In the genomic region with DNA sequence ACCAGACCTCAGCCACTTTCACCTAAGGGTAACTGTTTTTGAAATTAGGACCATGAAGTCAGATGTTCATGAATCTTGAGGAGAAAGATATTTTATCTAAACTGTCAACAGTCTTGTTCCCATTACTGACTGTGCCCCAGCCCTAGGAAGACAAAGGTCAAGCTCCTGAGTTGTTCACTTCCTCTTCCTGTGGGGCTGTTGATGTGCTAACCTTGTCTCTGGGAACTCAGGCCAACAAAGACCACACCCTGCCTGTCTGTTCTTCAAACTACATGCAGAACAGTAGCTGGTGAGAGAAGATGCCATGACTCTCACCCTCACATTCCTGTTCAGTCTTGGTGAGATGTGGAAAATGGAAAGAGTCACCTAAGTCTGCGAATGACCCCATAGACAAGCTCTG, we compare ENCODE assay signal across 1 mouse cellular context.
TF ChIP-seq lines count a peak whose summit lies in the region.

No protein-coding gene starts in this region.

TF ChIP-seq in MEL, 35 proteins besides CTCF, POLR2A, EP300 and RAD21:
- TF ChIP-seq NRF1 (IDR thresholded peaks at IDR 0.05; ENCODE audit: insufficient read depth, low read depth, low read length, poor library complexity, severe bottlenecking) (no peak), POLR2AphosphoS5 (IDR thresholded peaks at IDR 0.05; ENCODE audit: borderline replicate concordance, low read depth, low read length) (no peak), ZMIZ1 (IDR thresholded peaks at IDR 0.05; ENCODE audit: low read depth, low read length) (no peak), JUND (IDR thresholded peaks at IDR 0.05; ENCODE audit: low read depth, low read length) (no peak), BHLHE40 (IDR thresholded peaks at IDR 0.05; ENCODE audit: borderline replicate concordance, low read depth, low read length) (no peak), ETS1 (IDR thresholded peaks at IDR 0.05; ENCODE audit: low read depth, low read length) (no peak), MAX (IDR thresholded peaks at IDR 0.05; ENCODE audit: low read length) (no peak), USF1 (IDR thresholded peaks at IDR 0.05; ENCODE audit: low read depth, low read length) (no peak), ELF1 (IDR thresholded peaks at IDR 0.05; ENCODE audit: low read depth, low read length) (no peak)
